Mouse (Mus musculus) G1E (cell line): ENCODE data around the gene Pcdh15. TPM values are rescaled to one million over a fixed set of nuclear protein-coding genes. Genes with fewer than 3 reads are reported as not detected.

Source experiments
- ATAC-seq: 2 replicates; pipeline ENCODE4 v1.8.0; 2016; ENCODE audit warnings: mild to moderate bottlenecking; ENCODE audit not compliant: insufficient number of reproducible peaks, poor library complexity, low FRiP score, severe bottlenecking; ENCODE audit errors: extremely low read depth
- DNase-seq: peaks from one replicate; pipeline ENCODE4 v3.0.0; 2012; ENCODE audit warnings: low spot score
- H3K27me3 ChIP-seq: 2 replicates; pipeline ENCODE4 v1.6.1; 2012; ENCODE audit warnings: mild to moderate bottlenecking, low read length, inconsistent platforms; ENCODE audit not compliant: insufficient read depth
- H3K36me3 ChIP-seq: replicated peaks from 2 replicates; pipeline ENCODE3; 2012; ENCODE audit warnings: mild to moderate bottlenecking, inconsistent platforms
- H3K4me1 ChIP-seq: 2 replicates; pipeline ENCODE4 v1.6.1; 2012; ENCODE audit warnings: low read depth, low read length, inconsistent platforms, mixed read lengths; ENCODE audit not compliant: insufficient read depth
- H3K4me3 ChIP-seq: 2 replicates; pipeline ENCODE4 v1.5.1; 2012; ENCODE audit warnings: low read depth, mild to moderate bottlenecking, inconsistent platforms, low read length, moderate library complexity, mixed read lengths
- H3K9me3 ChIP-seq: replicated peaks from 2 replicates; pipeline ENCODE4 v1.6.1; 2012; ENCODE audit warnings: inconsistent platforms
- CTCF ChIP-seq: IDR thresholded peaks from 2 replicates; pipeline ENCODE4 v1.5.1; 2012; ENCODE audit warnings: low read depth, low read length, inconsistent platforms, mixed read lengths
- GATA1 ChIP-seq: IDR thresholded peaks from 2 replicates; pipeline ENCODE4 v1.6.1; 2012; ENCODE audit warnings: borderline replicate concordance, low read length, inconsistent platforms, mixed read lengths
- GATA2 ChIP-seq: IDR thresholded peaks from 2 replicates; pipeline ENCODE4 v1.6.1; 2012; ENCODE audit warnings: low read depth, low read length, inconsistent platforms, borderline replicate concordance
- POLR2AphosphoS5 ChIP-seq: IDR thresholded peaks from 2 replicates; pipeline ENCODE4 v1.6.1; 2012; ENCODE audit warnings: low read depth, low read length, inconsistent platforms; ENCODE audit not compliant: insufficient replicate concordance
- TAL1 ChIP-seq: conservative IDR thresholded peaks from 2 replicates; pipeline ENCODE4 v1.6.1; 2012; ENCODE audit warnings: low read depth, low read length, inconsistent platforms, mixed read lengths
- polyA plus RNA-seq: library from polyadenylated mRNA; stranded (reverse); fragments of >175 nt; gene quantifications from 2 replicates; pipeline ENCODE4 v1.2.3, GENCODE M21; 2012
- total RNA-seq, 2 experiments: library from RNA; stranded (forward) in 1 of 2; stranded (reverse) in 1 of 2; fragments of 200-1000 nt in 1 of 2; fragments of >200 nt in 1 of 2; fragmentation: Nextera tagmentation in 1 of 2; gene quantifications; 2 replicates each; pipeline ENCODE4 v1.2.3; 2014 to 2017

Pcdh15 gene
- total RNA-seq (2014; fragmentation: Nextera tagmentation) (not detected in 2 replicates), total RNA-seq (2017) (0.38 and 0.93 TPM in 2 replicates), polyA plus RNA-seq (not detected in 2 replicates)

- Histone ChIP-seq H3K36me3 (no peaks in the 10 kb centered on the region), H3K9me3 (peaks cover 55% of the 10 kb centered on the region), H3K4me1 (no peaks in the 10 kb centered on the region), H3K27me3 (no peaks in the 10 kb centered on the region), H3K4me3 (peak within 1 kb of the TSS; percentile 20; the same call in 1 of the 2 replicates)
- ATAC-seq (no peak), DNase-seq (no peak)
- no peak for TF ChIP-seq GATA2
- TF ChIP-seq CTCF: no peak
- TF ChIP-seq POLR2AphosphoS5: no peak
- TF ChIP-seq GATA1: no peak
- no peak for TF ChIP-seq TAL1
These were observed at the start of gene Pcdh15 for GRCm38 (mm10) chr10:73098966-73099845. TSS of gene Pcdh15 (plus strand) at chr10:73099342.

- Histone ChIP-seq H3K9me3 (peaks cover 14% of the 10 kb centered on the region), H3K4me3 (no peak overlapping the region), H3K27me3 (no peaks in the 10 kb centered on the region), H3K4me1 (no peaks in the 10 kb centered on the region), H3K36me3 (no peaks in the 10 kb centered on the region)
- TF ChIP-seq GATA1 (no peak), POLR2AphosphoS5 (no peak), GATA2 (no peak), CTCF (no peak), TAL1 (no peak)
- ATAC-seq: no peak
- no peak for DNase-seq
These were observed 47.1 kb upstream of the Pcdh15 start for GRCm38 (mm10) chr10:73052074-73052473.

DNA sequence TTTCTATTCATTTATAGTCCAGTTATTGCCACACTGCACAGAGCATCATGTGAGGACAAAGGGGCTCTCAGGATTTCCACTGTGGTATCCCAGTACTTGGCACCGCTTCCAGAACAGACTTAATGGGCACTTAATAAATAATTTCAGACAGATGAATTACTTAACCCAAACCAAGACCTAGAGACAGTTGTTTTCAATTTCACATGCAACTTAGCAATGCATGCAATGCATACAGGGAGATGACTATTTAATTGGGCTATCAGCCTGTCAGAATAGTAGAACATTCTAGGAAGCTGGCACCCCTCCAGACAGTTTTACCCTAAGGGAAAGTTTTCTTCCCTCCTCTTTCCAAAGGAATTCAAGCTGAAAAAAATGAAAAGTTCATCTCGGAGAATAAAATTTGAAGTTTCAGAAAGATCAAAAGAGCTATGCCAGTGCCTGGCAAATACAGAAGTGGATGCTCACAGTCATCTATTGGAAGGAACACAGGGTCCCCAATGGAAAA, 39.4 kb upstream of the Pcdh15 start:
- no peak for DNase-seq
- Histone ChIP-seq H3K4me3 (no peak overlapping the region), H3K36me3 (no peaks in the 10 kb centered on the region), H3K4me1 (no peaks in the 10 kb centered on the region), H3K9me3 (peaks cover 5% of the 10 kb centered on the region), H3K27me3 (no peaks in the 10 kb centered on the region)
- TF ChIP-seq TAL1: no peak
- no peak for TF ChIP-seq POLR2AphosphoS5
- no peak for TF ChIP-seq GATA1
- no peak for TF ChIP-seq CTCF
- TF ChIP-seq GATA2: no peak
- no peak for ATAC-seq

GRCm38 (mm10) chr10:73086703-73087102, 12.4 kb upstream of the Pcdh15 start:
- no peak for DNase-seq
- H3K9me3 ChIP-seq: peaks cover 9% of the 10 kb centered on the region
- no peak for ATAC-seq
- H3K4me1 ChIP-seq: no peaks in the 10 kb centered on the region
- H3K36me3 ChIP-seq: no peaks in the 10 kb centered on the region
- no peaks in the 10 kb centered on the region for H3K27me3 ChIP-seq
- no peak for TF ChIP-seq POLR2AphosphoS5
- no peak for TF ChIP-seq CTCF
- no peak for TF ChIP-seq GATA2
- TF ChIP-seq GATA1: no peak
- no peak for TF ChIP-seq TAL1
- H3K4me3 ChIP-seq: no peak overlapping the region

DNA sequence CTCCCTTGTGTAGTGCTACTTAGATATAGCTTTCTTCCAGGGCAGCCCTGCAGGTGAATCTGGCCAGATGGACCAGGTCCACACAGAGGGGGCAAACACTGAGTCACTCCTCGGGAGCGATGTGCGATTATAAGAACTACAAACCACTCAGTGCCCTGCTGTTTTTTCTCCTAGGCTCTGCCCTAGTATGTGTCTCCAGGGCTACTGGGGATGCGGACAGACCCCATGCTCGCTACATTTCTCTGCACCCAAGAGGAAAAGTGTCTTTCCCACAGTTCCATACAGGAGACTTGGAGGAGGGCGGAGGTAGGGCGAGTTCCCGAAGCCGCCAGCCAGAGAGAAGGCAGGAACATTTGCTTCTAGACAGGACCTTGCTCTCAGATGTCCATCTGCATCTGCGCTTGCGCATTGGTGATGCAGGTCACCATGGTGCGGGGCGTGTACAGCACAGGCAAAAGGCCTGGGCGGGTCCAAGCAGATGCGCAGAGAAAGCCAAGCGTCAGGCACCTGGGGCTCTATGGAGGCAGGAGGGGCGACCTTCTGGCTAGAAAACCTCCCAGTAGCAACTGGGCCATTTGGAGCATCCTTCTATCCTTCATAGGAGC, 2.5 kb upstream of the Pcdh15 start:
- no peak for DNase-seq
- Histone ChIP-seq H3K4me1 (no peaks in the 10 kb centered on the region), H3K9me3 (peaks cover 45% of the 10 kb centered on the region), H3K4me3 (no peak overlapping the region), H3K36me3 (no peaks in the 10 kb centered on the region), H3K27me3 (no peaks in the 10 kb centered on the region)
- no peak for TF ChIP-seq GATA1
- TF ChIP-seq TAL1: no peak
- no peak for TF ChIP-seq GATA2
- no peak for TF ChIP-seq POLR2AphosphoS5
- TF ChIP-seq CTCF: no peak
- ATAC-seq: no peak

DNA sequence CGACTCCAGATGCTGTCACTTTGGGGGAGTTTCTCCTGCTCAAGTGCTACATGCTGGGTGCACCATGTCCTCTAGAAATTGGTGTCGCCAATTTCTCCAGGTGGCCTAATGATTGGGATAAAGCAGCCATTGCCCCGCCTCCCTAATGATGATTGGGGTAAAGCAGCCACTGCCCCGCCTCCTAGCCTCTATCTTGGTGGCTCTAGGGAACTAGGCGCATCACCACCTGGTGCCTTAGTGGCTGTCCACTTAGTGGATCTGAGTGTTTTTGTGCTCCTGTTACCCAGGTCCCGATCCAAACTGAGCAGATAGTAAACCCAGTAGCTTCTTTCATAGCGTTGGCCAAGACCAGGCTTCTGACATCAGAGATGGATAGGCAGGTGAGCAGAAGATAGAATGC, 2.0 kb upstream of the Pcdh15 start:
- TF ChIP-seq CTCF (no peak), POLR2AphosphoS5 (no peak), TAL1 (no peak), GATA1 (no peak), GATA2 (no peak)
- ATAC-seq (no peak), DNase-seq (no peak)
- H3K36me3 ChIP-seq: no peaks in the 10 kb centered on the region
- H3K4me3 ChIP-seq: no peak overlapping the region
- peaks cover 49% of the 10 kb centered on the region for H3K9me3 ChIP-seq
- no peaks in the 10 kb centered on the region for H3K4me1 ChIP-seq
- H3K27me3 ChIP-seq: no peaks in the 10 kb centered on the region
